Mouse (Mus musculus): Measurements from ENCODE around the gene Mttp. TPM values are rescaled to one million over a fixed set of nuclear protein-coding genes. Genes with fewer than 3 reads are reported as not detected.
A peak's percentile ranks its signal among the peaks of the same experiment; 100 is the strongest.
"Not testable (repeated sequence)": the region's sequence is repeated elsewhere in the genome, so short reads cannot be mapped to it uniquely, and the experiment has no call there.

The Mttp gene
- total RNA-seq, 2 experiments from 2014 or later = 1.9 to 2.7 TPM

DNA sequence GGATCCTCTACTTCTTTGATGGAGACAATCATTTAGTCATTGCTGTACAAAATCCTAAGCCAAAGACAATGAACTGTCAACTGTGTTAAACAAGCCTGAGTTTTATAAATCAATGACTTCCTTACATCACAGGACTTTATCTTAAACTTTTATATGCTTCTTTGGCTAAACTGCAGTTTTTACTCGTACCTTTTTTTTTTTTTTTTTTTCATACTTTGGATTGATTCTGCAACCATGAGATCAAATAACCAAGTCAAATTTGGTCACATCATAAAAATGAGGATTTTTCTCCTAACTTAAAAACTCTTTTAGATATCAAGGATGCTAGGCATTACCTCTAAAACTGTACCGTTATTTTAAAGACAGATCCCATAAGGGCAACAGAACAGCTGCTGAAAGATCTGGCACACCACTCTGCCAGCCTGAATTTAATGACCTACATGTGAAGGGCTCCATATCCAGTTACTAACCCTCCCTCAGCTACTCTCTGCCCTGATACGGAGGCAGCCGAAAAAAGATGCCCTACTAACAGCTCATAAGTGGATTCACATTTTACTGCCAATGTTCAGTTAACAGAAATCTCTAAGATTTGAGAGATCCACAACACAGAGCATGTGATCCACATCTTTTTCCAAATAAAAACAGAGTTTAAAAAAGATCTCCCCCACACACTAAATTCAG lies 2.6 kb downstream of the Mttp start:
- intact Hi-C loops (cut with DNase I; ENCODE audit: low total_unique reads) = loop anchor here (10.0 kb wide), 1 partner anchor 277 kb away; the partner anchor contains the start of genes Dnajb14 and H2afz
- peak; percentile 43 for DNase-seq

DNA sequence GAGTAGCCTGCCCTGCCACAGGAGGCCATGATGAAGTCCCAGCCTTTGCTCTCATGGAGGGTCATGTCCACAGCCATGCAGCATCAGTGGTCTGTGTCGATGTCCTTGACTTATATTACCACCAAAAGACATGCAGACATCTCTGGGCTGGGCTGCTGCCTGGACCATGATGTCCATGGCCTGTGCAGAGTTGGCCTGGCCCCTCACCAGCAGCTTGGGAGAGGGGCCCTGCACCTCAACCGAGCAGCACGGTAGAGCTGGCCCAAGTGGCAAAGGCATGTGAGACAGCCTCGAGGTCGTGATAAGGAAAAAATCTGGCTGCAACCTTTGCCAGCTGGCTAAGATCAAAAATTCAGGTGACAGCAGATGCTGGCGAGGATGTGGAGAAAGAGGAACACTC lies 5.1 kb downstream of the Mttp start:
- DNase-seq = no peak
- intact Hi-C loops (cut with DNase I; ENCODE audit: low total_unique reads) = loop anchor here (10.0 kb wide), 2 partner anchors 55 to 275 kb away; partner anchors contain the start of genes Dnajb14 and H2afz

DNA sequence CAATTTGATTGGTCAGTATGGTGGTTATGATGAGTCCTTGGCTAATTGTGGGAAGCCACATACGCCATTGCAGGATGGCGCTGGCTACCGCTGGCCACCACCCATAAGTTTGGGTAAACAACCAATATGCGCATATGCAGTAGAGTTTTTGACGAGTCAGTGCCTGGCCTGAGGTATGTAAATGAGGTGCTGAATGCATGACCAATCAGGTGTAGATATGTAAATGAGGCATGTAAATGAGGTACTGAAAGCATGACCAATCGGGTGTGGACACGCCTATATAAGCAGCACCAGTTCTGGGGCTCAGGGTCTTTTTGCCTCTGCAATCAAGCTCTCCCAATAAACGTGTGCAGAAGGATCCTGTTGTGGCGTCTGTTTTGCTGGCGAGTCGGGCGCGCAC lies 6.6 kb downstream of the Mttp start:
- not testable (repeated sequence) for DNase-seq
- intact Hi-C loops (cut with DNase I; ENCODE audit: low total_unique reads) = loop anchor here (10.0 kb wide), 1 partner anchor 53 kb away; no protein-coding TSS in a partner anchor

DNA sequence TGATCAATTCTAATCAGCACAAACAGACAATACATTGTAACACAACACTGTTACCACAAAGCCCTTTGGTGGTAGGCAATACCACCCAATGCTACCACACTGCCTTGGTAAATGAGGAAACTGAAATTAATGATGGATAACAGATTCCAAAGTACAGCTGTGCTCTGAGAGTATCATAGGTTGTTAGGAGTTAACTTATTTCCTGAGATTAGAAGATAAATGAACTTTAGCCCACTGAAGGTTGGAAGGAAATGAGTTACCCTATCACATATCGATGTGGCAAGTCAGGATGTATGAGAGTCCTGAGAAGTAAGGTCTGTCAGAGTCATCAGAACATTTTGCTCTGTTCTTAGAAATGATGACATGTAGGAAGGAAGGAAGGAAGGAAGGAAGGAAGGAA lies 10.2 kb downstream of the Mttp start:
- intact Hi-C loops (cut with DNase I; ENCODE audit: low total_unique reads) = loop anchor here (10.0 kb wide), 1 partner anchor 50 kb away; no protein-coding TSS in a partner anchor
- no peak for DNase-seq

DNA sequence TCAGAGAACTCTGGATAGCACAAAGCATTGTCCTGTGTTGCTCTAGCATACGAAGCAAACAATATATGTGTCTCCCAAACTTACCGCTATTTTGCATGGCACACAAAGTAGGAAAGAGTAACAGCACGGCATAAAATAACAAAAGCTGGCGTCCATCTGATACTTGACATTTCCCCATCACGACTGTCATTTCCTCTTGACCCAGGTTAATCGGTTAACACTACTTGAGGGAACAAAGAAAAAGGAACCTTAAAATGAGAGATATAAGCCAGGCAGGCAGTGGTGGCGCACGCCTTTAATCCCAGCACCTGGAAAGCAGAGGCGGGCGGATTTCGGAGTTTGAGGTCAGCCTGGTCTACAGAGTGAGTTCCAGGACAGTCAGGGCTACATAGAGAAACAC lies 10.9 kb downstream of the Mttp start:
- intact Hi-C loops (cut with DNase I; ENCODE audit: low total_unique reads) = loop anchor here (10.0 kb wide), 1 partner anchor 49 kb away; no protein-coding TSS in a partner anchor
- no peak for DNase-seq

DNA sequence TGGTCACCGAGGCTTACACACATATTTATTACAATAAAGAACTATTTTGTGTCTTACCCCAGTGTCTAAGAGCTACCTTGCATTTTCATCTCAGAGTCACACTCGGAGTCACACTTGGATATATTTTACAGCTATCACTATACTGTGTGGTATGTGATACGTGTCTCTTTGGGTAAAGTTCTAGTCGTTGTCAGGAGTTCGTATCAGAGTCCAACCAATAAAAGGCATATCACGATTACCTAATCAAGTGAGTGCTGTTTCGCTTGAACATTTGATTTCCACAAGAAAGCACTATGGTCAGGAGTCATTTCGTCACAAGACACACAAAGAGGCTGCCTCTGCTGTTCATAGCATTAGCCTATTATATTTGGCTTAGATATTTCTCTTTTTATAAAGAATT lies 11.3 kb downstream of the Mttp start:
- intact Hi-C loops (cut with DNase I; ENCODE audit: low total_unique reads) = loop anchor here (10.0 kb wide), 1 partner anchor 49 kb away; no protein-coding TSS in a partner anchor
- no peak for DNase-seq

DNA sequence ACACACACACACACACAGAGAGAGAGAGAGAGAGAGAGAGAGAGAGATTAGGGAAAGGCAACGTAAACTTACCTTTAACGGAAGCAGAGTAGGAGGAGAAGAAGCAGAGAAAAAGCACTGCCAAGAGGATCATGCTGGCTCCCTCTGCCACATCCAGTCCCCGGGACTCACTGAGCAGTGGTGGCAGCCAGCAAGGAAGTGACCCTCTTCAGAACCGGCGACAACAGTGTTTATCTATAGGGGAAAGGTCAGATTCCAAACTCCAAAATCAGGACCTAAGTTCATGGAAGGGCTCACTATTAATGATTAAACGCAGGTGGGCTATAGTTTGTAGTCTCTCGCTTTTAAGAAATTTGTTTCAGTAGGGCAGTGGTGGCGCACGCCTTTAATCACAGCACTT lies 13.6 kb downstream of the Mttp start:
- intact Hi-C loops (cut with DNase I; ENCODE audit: low total_unique reads) = loop anchor here (10.0 kb wide), 1 partner anchor 46 kb away; no protein-coding TSS in a partner anchor
- DNase-seq = no peak

DNA sequence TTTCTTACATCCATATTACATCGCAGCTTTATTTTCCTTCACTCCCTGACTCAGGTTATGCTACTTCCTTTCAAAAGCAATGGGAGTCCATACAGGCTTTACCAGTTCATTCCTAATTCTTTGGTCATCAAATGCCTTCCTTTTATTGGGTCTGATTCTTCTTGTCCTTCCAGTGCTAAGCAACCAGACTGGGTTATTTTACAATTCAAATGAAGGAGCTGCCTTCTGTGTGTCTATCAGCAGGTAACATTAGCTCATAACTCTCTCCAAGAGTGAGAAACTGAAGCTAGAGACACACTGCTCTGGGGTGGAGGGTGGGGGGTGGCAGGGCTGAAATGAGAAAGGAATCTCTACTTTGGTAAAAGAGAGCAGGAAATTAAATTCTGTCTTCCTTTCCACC lies 14.1 kb downstream of the Mttp start:
- DNase-seq = no peak
- intact Hi-C loops (cut with DNase I; ENCODE audit: low total_unique reads) = loop anchor here (10.0 kb wide), 1 partner anchor 46 kb away; no protein-coding TSS in a partner anchor

DNA sequence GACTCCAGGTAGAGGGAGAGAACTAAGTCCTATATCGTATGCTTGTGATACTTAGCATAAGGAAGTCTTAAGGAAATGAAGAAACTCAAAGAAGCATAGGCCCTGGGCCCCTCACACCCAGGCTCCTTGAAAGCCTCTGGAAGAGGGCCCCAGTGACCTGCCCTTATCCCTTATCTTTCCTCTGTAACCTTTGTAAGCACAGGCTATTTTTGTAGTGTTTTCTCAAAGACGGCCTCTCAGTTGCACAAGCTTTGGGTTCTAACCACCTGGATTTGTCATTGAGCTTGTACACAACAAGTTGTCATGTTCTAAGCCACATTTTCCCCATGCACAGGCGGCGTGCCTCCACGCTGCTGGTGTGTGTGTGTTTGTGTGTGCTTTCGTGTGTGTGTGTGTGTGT lies 15.7 kb downstream of the Mttp start:
- intact Hi-C loops (cut with DNase I; ENCODE audit: low total_unique reads) = no loop called here

DNA sequence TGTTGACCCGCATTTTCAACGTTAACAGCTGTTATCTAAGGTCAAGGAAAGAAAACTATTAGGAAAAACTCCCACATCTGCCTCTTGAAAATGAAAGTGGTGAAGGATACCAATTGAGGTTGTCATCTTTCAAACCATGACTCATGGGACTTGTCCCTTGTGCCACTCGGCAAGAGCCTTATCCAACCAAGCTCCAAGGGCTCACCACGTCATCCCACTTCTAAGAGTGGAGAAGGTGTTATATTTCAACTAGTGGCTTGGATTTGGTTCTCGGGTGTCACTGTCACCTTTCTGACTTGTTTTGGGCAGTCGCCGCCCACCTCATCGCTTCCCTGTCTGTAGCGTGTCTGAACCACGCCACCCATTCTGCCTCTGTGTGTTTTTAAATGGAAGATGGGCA lies 20.9 kb downstream of the Mttp start:
- intact Hi-C loops (cut with DNase I; ENCODE audit: low total_unique reads) = no loop called here
- DNase-seq = no peak

More for the DNA sequence above, 15.7 kb downstream of the Mttp start:
- no peak for DNase-seq

DNA sequence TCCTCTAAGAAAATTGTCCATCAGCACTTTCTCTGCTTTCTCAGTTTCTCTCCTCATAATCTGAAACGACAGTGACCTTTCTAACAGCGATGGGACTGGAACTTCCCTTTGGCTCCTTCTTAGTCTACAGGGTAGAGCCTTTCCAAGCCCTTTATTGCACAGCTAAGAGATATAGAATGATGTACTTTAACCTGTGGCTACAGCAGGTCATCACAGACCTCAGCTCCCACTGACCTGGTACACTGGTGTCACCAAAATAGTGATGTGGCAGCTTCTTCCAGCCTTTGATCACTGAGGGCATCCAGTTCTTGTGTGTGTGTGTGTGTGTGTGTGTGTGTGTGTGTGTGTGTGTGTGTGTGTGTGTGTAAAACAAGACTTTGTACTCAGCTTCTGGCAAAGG lies 23.3 kb downstream of the Mttp start:
- DNase-seq = no peak
- intact Hi-C loops (cut with DNase I; ENCODE audit: low total_unique reads) = no loop called here

DNA sequence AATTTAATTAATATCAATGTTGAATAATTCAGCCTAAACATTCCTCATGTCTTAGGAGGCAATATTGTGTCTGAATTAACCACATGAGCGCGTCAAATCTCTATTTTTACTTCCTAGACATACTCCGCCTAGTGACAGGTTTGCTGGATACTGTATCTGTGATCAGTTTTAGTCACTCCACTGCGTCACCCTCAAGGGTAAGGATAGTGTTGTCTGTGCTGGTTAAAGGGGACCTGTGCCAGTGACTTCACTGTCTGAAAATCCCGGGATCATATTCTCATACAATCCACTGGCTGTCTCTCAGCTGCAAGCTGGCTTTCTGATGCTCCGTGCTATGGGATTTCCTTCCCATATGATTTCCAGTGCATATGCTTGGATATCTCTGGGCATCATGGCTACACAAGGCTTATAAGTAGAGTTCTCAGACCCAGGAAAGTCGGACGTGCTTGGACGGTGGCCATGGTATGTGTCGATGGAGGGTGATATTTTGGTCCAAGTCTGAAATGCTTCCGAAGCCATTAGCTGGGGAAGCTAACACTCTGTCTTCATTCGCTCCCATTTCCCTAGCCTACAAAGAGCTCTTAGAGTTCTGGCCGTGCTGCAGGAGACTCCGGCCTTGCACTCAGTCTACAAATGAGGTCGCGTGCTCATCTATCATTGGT lies 25.2 kb downstream of the Mttp start:
- intact Hi-C loops (cut with DNase I; ENCODE audit: low total_unique reads) = no loop called here
- DNase-seq = no peak

DNA sequence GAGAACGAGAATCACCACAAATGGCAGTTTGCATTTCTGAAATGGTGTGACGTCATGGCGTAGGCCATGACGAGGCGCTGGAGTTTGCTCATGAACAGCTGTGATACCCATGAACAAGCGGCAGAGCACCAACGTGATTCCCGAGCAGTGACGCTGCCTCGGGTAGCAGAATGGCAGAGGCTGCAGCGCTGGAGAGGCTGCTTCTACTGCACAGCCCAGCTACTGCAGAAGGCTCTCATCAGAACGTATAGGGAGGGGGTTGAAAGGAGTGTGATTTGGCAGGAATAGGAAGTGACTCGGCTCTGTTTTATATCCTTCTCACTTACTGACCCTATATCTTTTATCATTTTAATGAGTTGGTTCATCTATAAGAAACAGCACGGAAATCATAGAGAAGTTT lies 25.9 kb downstream of the Mttp start:
- intact Hi-C loops (cut with DNase I; ENCODE audit: low total_unique reads) = no loop called here
- DNase-seq = no peak

DNA sequence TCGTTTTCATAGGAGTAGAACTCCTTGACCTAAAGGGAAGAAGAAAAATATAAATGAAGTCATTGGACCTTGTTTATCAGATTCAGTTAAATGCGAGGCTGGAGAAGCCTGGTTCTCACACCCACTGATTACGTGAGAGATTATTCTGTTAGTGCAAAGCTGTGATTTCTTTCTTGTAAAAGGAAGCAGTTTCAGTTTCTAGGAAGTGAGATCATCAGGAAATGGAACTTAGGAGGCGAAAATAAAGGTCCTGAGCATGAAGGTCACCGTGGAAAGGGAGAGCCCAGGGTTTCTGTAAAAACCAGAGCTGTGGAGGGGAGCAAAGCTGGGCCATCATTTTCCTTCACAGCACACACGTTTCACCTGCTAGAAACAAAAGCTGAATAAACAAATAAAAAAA lies 26.4 kb downstream of the Mttp start:
- intact Hi-C loops (cut with DNase I; ENCODE audit: low total_unique reads) = no loop called here
- DNase-seq = no peak

DNA sequence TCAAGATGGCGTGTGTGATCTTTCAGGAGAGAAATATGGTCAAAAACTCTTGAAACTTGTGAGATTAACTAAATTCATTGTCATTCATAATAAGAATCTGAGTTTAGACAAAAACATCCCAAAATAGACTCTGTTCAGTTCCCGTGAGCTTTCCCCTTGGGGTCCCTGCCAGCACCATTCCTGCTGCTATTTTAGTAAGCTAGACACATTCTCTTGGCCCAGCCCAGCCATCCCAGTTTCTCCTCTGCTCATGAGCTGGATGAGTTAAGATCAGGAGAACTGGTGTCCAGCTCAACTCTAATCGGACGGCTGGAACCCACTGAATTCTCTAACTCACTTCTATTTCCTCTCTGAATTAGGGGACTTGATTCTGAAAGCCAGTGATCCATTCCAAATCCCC lies 27.9 kb downstream of the Mttp start:
- DNase-seq = peak; percentile 59
- intact Hi-C loops (cut with DNase I; ENCODE audit: low total_unique reads) = no loop called here

DNA sequence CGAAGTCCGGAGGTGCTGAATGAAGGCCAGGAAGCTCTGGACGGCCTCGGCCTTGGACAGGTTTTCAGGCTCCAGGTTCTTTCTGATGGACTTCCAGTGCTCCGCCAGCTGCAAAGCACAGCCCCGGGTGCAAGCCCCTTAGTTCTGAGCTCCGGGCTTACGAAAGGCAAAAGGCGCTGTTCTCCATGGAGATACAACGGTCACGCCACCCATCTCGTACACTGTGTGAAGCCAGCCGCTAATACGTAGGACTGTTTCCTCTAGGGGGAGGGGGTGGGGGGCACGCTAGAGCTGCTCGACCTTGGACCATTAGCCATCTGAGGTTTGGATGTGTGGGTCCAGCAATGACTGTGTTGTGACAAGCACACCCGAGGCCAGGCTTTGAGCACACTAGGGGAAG lies 30.7 kb downstream of the Mttp start:
- no peak for DNase-seq
- intact Hi-C loops (cut with DNase I; ENCODE audit: low total_unique reads) = no loop called here

DNA sequence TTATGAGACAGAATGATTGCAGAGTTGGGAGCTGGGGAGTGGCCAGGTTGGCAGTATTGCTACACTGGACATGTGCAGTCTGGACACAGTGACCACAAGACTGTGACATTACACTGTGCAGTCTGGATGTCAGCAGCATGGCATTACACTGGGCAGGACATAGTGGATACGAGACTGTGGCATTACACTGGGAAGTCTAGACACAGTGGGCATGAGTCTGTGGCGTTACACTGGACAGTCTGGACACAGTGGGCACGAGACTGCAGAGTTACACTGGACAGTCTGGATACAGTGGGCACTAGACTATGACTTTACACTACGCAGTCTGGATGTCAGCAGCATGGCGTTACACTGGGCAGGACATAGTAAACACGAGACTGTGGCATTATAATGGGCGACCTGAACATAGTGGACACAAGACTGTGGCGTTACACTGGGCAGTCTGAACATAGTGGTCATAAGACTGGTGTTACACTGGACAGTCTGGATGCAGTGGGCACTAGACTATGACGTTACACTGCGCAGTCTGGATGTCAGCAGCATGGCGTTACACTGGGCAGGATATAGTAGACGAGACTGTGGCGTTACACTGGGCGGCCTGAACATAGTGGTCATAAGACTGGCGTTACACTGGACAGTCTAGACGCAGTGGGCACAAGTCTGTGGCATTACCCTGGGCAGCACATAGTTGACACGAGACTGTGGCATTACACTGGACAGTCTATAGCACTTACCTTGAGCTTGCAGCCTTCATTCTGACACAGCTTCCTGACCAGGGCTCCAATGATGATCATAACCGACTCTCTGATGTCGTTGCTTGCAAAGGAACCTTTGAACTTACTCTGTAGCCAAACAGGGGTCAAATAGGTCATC lies 33.6 kb downstream of the Mttp start:
- no peak for DNase-seq
- intact Hi-C loops (cut with DNase I; ENCODE audit: low total_unique reads) = no loop called here

DNA sequence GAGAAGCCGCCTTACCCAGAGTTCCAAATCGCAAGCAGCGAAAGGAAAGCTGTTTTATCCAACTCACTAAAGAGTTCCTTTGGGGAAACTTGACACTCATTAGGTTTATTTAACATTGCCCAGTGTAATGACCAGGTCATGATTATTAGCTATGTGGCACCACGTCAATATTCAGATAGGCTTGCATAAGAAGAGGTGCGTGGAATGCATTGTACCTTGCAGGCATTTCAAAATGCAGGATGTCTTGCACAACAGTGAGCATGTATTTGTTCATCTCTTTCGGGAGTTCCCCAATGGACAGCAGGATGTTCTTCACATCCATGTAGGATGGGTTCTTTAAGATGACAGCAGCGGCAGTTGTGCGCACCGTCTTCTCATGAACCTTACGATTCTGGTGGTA lies 37.9 kb downstream of the Mttp start:
- intact Hi-C loops (cut with DNase I; ENCODE audit: low total_unique reads) = no loop called here

DNA sequence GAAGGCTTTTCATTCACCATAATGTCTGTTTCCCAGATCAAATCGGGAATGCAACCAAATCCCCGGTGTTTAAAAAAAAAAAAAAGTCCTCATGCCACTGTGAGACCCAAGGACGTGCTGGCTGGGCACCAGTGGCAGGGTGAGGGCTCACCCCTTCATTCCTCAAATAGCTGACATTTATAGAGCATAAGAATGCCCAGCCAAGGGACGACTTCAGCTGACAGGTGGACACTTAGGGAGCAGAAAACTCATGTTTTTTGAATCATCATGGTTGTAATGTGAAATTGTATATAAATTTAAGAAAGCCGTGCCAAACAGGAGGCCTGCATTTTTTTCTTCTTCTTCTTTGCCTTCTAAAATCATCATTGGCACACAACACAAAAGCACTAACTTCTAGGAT lies 39.7 kb downstream of the Mttp start:
- intact Hi-C loops (cut with DNase I; ENCODE audit: low total_unique reads) = no loop called here
- no peak for DNase-seq

More for the DNA sequence above, 37.9 kb downstream of the Mttp start:
- no peak for DNase-seq

DNA sequence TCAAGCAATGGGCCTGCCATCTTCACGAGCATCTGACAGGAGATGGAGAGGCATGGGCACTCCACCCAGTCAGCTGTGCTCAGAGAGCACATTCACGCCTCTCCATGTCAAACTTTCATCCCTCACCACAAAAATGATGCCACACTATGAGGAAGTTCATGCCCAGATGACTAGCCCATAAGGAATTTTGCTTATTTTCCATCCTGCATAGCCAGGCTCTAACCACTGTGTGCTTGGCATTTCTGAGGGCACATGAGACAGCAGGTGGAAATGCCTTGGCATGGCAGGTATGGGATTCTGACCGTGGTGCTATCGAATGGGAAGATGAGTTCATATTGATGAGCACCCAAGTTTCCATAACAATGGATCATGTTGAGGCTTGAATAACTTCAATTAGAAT lies 41.1 kb downstream of the Mttp start:
- intact Hi-C loops (cut with DNase I; ENCODE audit: low total_unique reads) = no loop called here
- no peak for DNase-seq
